Mouse (Mus musculus) hindbrain, embryonic 16.5 days (tissue): ENCODE measurements around the gene Ptgds. TPM values are rescaled to one million over a fixed set of nuclear protein-coding genes. Genes with fewer than 3 reads are reported as not detected.
A peak's percentile ranks its signal among the peaks of the same experiment; 100 is the strongest.

ENCODE experiments used
- ATAC-seq: fragments of 200-750 bp; cut with Nextera tagmentation; 2 replicates; pipeline ENCODE4 v1.8.0; 2017; ENCODE audit warnings: moderate TSS enrichment, moderate library complexity
- H3K27ac ChIP-seq: fragments of 300-500 bp; sonication (generic); 2 replicates; pipeline ENCODE4 v1.5.1; 2014; ENCODE audit warnings: low read depth, mild to moderate bottlenecking, control low read depth, low read length, moderate library complexity
- H3K27me3 ChIP-seq: fragments of 300-500 bp; sonication (generic); replicated peaks from 2 replicates; pipeline ENCODE4 v1.6.1; 2014; ENCODE audit warnings: low read length; ENCODE audit not compliant: control insufficient read depth, insufficient read depth
- H3K36me3 ChIP-seq: fragments of 300-500 bp; sonication (generic); 2 replicates; pipeline ENCODE4 v1.6.1; 2014; ENCODE audit warnings: mild to moderate bottlenecking, low read length, moderate library complexity, mixed read lengths; ENCODE audit not compliant: control insufficient read depth, insufficient read depth
- H3K4me1 ChIP-seq: fragments of 300-500 bp; sonication (generic); 2 replicates; pipeline ENCODE4 v1.6.1; 2014; ENCODE audit warnings: low read depth, low read length; ENCODE audit not compliant: control insufficient read depth, insufficient read depth
- H3K4me2 ChIP-seq: fragments of 300-500 bp; sonication (generic); 2 replicates; pipeline ENCODE4 v1.6.1; 2014; ENCODE audit warnings: mild to moderate bottlenecking, low read length, control low read depth, moderate library complexity
- H3K4me3 ChIP-seq: fragments of 300-500 bp; sonication (generic); 2 replicates; pipeline ENCODE4 v1.5.1; 2014; ENCODE audit warnings: mild to moderate bottlenecking, low read length, control low read depth, moderate library complexity
- H3K9ac ChIP-seq: fragments of 300-500 bp; sonication (generic); 2 replicates; pipeline ENCODE4 v1.6.1; 2014; ENCODE audit warnings: low read depth, mild to moderate bottlenecking, control low read depth, low read length, moderate library complexity
- H3K9me3 ChIP-seq: fragments of 300-500 bp; sonication (generic); 2 replicates; pipeline ENCODE4 v1.6.1; 2014; ENCODE audit warnings: mild to moderate bottlenecking, low read length, moderate library complexity; ENCODE audit not compliant: control insufficient read depth
- WGBS: fragments of 180-500 bp; shearing (Covaris S2); extraction: QIAGEN DNeasy Blood & Tissue Kit; methylation state at CpG from one replicate; pipeline ENCODE4 v1.1.7; 2014; 5-methylcytosine and 5-hydroxymethylcytosine counted together
- polyA plus RNA-seq: library from polyadenylated mRNA; unstranded; fragments of >200 nt; fragmentation: Nextera tagmentation; extraction: Ambion mirVana; gene quantifications from 2 replicates; pipeline ENCODE4 v1.2.1, GENCODE M21; 2015

The Ptgds gene
- polyA plus RNA-seq, 1 experiment from 2014 or later = 1,173 TPM

- 68% methylated on average over 11 of the region's 11 CpGs for WGBS
- no peaks in the 10 kb centered on the region for H3K4me1 ChIP-seq
These were observed 15.2 kb upstream of the Ptgds start for GRCm38 (mm10) chr2:25484901-25485647.

DNA sequence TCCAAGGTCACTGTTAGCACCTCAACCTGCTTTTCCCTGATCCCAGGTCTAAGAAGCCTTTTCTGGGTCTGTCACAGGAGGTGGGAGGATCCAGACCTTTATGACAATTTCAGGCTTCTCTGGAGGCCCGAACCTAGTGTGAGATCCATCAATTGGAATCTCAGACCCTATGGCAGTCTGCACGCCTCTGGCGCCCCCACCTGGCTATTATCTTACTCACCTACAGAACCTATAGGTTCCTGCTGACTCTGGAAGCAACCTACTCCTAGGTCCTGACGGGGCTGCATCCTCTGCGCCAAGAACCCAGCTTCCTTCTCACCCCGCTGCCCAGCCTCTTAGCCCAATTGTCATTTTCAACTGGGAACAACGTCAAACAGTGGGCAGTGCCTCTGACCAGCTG, 13.1 kb upstream of the Ptgds start:
- Histone ChIP-seq H3K27me3 (no peaks in the 10 kb centered on the region), H3K4me3 (no peak overlapping the region), H3K4me1 (no peaks in the 10 kb centered on the region; the same call in 1 of the 2 replicates), H3K9me3 (no peaks in the 10 kb centered on the region), H3K36me3 (no peaks in the 10 kb centered on the region), H3K9ac (no peak overlapping the region), H3K4me2 (no peak overlapping the region), H3K27ac (no peak overlapping the region)
- 27% methylated on average over 7 of the region's 7 CpGs for WGBS
- no peak for ATAC-seq

More at GRCm38 (mm10) chr2:25484901-25485647, 15.2 kb upstream of the Ptgds start:
- Histone ChIP-seq H3K27me3 (peaks cover 2% of the 10 kb centered on the region; the same call in 1 of the 2 replicates), H3K27ac (no peak overlapping the region), H3K36me3 (no peaks in the 10 kb centered on the region), H3K4me3 (no peak overlapping the region), H3K9me3 (no peaks in the 10 kb centered on the region), H3K9ac (no peak overlapping the region), H3K4me2 (no peak overlapping the region)
- ATAC-seq = no peak

GRCm38 (mm10) chr2:25480541-25480940, 10.7 kb upstream of the Ptgds start:
- WGBS = 76% methylated on average over 1 of the region's 1 CpGs
- H3K9me3 ChIP-seq = no peaks in the 10 kb centered on the region
- ATAC-seq = no peak

DNA sequence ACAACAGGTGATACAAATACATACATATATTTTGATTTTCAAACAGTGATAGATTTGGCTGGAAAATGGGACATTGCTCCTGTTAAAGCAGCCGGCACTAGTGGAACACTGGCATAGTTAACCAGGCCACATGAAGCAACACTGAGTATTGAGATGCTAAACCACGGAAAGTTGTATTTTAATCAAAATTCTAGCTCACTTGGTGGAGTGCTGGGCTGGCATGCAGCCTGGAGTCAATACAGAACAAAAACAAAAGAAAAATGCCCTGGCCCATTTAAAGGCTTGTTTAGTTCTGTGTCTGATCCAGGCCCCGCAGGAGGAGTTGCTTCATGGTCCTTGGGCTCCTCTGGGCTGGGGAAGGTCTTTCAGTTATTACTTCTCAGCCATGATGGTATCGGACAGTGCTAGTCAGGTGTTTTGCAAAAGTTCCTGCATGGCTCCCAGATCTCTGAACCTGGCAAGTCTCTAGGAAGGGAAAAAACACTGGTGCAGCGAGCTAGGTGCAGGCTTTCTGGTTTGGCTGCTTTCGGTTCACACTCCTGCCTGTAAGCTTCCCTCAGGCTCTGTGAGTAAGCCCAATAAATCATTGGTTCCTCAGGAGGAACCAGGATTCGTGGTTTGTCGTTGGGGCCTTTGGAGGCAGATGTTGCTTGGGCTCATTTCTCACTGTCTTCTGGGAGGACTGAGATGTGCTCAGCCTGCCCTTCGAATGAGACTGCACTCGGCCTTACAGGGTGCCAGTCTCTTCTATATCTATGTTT, 9.9 kb upstream of the Ptgds start:
- WGBS = 75% methylated on average over 10 of the region's 10 CpGs
- no peaks in the 10 kb centered on the region; the same call in 1 of the 2 replicates for H3K4me1 ChIP-seq
- ATAC-seq = no peak
- H3K36me3 ChIP-seq = no peaks in the 10 kb centered on the region
- no peak overlapping the region for H3K27ac ChIP-seq
- no peak overlapping the region for H3K9ac ChIP-seq
- H3K9me3 ChIP-seq = no peaks in the 10 kb centered on the region
- no peaks in the 10 kb centered on the region for H3K27me3 ChIP-seq
- H3K4me2 ChIP-seq = no peak overlapping the region
- H3K4me3 ChIP-seq = no peak overlapping the region

More at GRCm38 (mm10) chr2:25480541-25480940, 10.7 kb upstream of the Ptgds start:
- no peaks in the 10 kb centered on the region for H3K27me3 ChIP-seq
- no peaks in the 10 kb centered on the region; the same call in 1 of the 2 replicates for H3K4me1 ChIP-seq
- H3K4me2 ChIP-seq = no peak overlapping the region
- no peaks in the 10 kb centered on the region for H3K36me3 ChIP-seq
- no peak overlapping the region for H3K27ac ChIP-seq
- H3K9ac ChIP-seq = no peak overlapping the region
- H3K4me3 ChIP-seq = no peak overlapping the region

GRCm38 (mm10) chr2:25477967-25478675, 8.3 kb upstream of the Ptgds start:
- Histone ChIP-seq H3K4me3 (no peak overlapping the region), H3K4me1 (no peaks in the 10 kb centered on the region; the same call in 1 of the 2 replicates), H3K27me3 (no peaks in the 10 kb centered on the region), H3K36me3 (no peaks in the 10 kb centered on the region), H3K9me3 (no peaks in the 10 kb centered on the region), H3K27ac (no peak overlapping the region), H3K9ac (no peak overlapping the region), H3K4me2 (no peak overlapping the region)
- no peak for ATAC-seq
- 89% methylated on average over 3 of the region's 3 CpGs for WGBS

DNA sequence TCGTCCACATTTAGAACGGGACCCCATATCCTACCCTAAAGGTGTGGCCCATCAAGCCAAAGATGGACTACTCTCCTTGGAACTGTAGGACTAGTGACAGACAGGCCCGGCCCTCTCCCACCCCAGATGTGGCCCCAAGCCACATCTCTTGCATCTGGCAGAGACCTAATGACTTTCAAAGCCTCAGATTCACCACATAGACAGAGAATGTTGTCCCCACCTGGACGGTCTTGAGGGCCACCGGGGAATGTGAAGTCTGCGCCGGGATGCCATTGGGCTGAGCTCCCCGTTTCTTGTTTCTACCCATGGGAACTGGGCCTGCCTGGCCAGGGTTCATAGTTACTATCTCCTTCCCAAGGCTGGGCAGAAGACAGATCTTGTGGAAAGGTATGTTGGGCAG, 7.7 kb upstream of the Ptgds start:
- H3K9ac ChIP-seq = no peak overlapping the region
- no peak for ATAC-seq
- H3K36me3 ChIP-seq = no peaks in the 10 kb centered on the region
- no peaks in the 10 kb centered on the region for H3K9me3 ChIP-seq
- no peak overlapping the region for H3K27ac ChIP-seq
- H3K4me2 ChIP-seq = no peak overlapping the region
- no peaks in the 10 kb centered on the region for H3K27me3 ChIP-seq
- H3K4me1 ChIP-seq = no peaks in the 10 kb centered on the region; the same call in 1 of the 2 replicates
- H3K4me3 ChIP-seq = no peak overlapping the region
- 90% methylated on average over 8 of the region's 8 CpGs for WGBS

DNA sequence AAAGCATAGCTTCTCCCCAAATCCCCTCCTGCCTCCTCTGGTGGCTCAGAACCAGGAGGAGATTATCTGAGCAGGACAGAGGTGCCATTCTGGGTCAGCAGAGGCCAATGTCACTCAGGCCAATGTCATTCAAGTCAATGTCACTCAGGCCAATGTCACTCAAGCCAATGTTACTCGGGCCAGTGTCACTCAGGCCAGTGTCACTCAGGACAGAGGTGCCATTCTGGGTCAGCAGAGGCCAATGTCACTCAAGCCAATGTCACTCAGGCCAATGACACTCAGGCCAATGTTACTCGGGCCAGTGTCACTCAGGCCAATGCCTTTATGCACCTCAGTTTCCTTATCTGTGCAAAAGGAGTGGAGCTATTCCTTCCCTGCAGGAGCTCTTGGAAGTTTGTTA, 2.7 kb upstream of the Ptgds start:
- 89% methylated on average over 2 of the region's 2 CpGs for WGBS
- H3K9me3 ChIP-seq = no peaks in the 10 kb centered on the region
- peaks cover 10% of the 10 kb centered on the region for H3K4me1 ChIP-seq
- H3K36me3 ChIP-seq = no peaks in the 10 kb centered on the region
- no peaks in the 10 kb centered on the region for H3K27me3 ChIP-seq
- no peak overlapping the region for H3K4me2 ChIP-seq
- no peak overlapping the region for H3K4me3 ChIP-seq
- H3K27ac ChIP-seq = no peak overlapping the region
- H3K9ac ChIP-seq = no peak overlapping the region
- ATAC-seq = no peak

DNA sequence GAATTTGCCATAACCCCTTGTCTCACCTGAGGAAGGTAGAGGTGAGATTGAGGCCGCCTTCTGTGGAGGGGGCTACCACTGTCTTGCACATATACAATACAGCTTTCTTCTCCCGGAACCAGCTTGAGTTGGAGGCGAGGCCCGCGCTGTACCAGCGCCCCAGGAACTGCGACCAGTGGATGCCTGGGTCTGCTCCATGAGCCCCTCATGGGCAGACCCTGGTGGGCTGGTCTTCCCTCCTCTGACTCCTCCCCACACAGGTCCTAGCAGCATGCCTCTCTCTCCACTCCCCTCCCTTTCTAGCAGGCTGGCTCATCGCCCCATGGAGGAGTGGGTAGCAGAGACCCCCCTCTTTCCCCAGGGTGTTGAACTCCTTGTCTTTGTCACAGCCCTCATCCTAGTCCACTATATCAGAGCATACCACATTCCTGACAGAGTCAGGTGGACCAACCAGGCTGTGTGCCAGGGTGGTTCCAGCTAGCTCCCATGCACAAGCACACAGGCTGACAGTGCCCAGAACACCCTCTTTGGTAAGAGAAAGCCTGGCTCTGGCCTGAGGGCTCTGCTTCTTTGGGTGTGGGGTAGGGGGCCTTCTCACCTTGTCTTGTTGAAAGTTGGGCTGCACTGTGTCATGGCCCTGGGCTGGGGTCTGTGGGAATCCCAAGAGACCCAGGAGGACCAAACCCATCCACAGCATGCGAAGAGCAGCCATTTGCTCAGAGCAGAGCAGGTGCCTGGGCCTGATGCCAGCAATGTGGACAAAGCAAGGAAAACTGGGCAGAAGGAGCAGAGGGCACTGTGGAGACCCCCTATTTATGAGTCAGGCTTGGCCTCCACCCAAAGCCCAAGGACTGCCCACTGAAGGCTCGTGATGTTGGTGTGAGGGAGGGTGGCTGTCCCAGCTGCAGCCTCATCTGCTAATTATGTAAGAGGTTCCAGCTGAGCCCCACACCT, 607 bp downstream of the Ptgds start:
- H3K9ac ChIP-seq = peak overlapping the region; percentile 33; the same call in 1 of the 2 replicates
- no peaks in the 10 kb centered on the region for H3K9me3 ChIP-seq
- no peaks in the 10 kb centered on the region for H3K36me3 ChIP-seq
- ATAC-seq = peak; percentile 74
- H3K27me3 ChIP-seq = no peaks in the 10 kb centered on the region
- no peak overlapping the region for H3K4me3 ChIP-seq
- H3K4me1 ChIP-seq = peaks cover 10% of the 10 kb centered on the region
- H3K27ac ChIP-seq = peak overlapping the region; percentile 65
- no peak overlapping the region for H3K4me2 ChIP-seq
- WGBS = 66% methylated on average over 10 of the region's 10 CpGs
